8 mouse cellular contexts compared by ENCODE assay signal in the genomic region with DNA sequence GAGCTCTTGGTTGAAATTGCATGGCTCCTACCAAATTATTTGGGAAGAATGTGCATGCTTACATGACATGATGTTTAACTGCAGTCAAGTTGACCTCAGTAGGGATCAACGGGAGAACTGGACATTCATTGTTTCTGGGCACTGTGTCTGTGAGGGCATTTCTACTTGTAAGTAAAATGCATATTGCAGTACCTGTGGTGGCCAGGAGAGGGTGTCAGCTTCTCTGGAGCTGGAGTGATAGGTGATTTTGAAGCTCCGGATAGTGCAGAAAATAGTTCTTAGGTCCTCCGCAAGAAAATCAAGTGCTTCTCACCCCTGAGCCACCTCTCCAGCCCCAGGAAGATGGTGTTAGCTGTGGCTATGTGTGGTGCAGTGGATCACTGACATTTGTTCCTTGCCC.
A peak's percentile ranks its signal among the peaks of the same experiment; 100 is the strongest.
DNase-seq lines count a peak whose midpoint lies in the region; ATAC-seq lines count a peak whose summit lies in the region.

No protein-coding gene starts in this region.

- DNase-seq in frontal cortex, adult 2 months (ENCODE audit: extremely low spot score in 1 of 2, low spot score in 1 of 2) = peak; percentile 25 to 86
- DNase-seq in ovary, postnatal 14 days (ENCODE audit: low spot score) = peak; percentile 30
- DNase-seq in ovary, adult 18-20 months (ENCODE audit: low spot score) = no peak
- peak; percentile 35 for DNase-seq in embryo, embryonic 9.5 days (ENCODE audit: extremely low spot score)
- DNase-seq in left cerebral cortex, postnatal 25 days (ENCODE audit: low spot score in 2 of 2) = peak; percentile 44 to 59
- no peak for DNase-seq in yolk sac, embryonic 10.5 days (ENCODE audit: low spot score)
- no peak for DNase-seq in urinary bladder, postnatal 10 days (ENCODE audit: low spot score)

- ATAC-seq in frontal cortex, adult (ENCODE audit: low TSS enrichment) = no peak

- intact Hi-C loops in left cerebral cortex, postnatal 25 days (cut with DNase I) = loop anchor here (1.0 kb wide), 1 partner anchor 307 kb away; no protein-coding TSS in a partner anchor

Comparison
In these comparisons a context has a peak if more than half of its experiments do, and no peak if none do; other contexts are left out.
1. DNase-seq: peak in frontal cortex, adult 2 months (2 of 2), ovary, postnatal 14 days (single experiment), embryo, embryonic 9.5 days (single experiment) and left cerebral cortex, postnatal 25 days (2 of 2); none in ovary, adult 18-20 months (single experiment), yolk sac, embryonic 10.5 days (single experiment) and urinary bladder, postnatal 10 days (single experiment).